Mouse (Mus musculus) heart, adult 2 months (tissue): ENCODE results near the gene Gm30191.

Experiments used
- CTCF ChIP-seq: fragments of 200-600 bp; IDR thresholded peaks from 2 replicates; pipeline ENCODE4 v1.8.1; 2022; ENCODE audit warnings: antibody characterized with exemption, mild to moderate bottlenecking, moderate library complexity
- EP300 ChIP-seq: fragments of 200-500 bp; IDR thresholded peaks from 2 replicates; pipeline ENCODE4 v1.6.1; 2011; ENCODE audit warnings: low read depth, low read length, control low read depth; ENCODE audit not compliant: insufficient read depth
- POLR2A ChIP-seq: fragments of 200-500 bp; IDR thresholded peaks from 2 replicates; pipeline ENCODE4 v1.6.1; 2011; ENCODE audit warnings: mild to moderate bottlenecking, low read depth, low read length, control low read depth; ENCODE audit not compliant: insufficient read depth

DNA sequence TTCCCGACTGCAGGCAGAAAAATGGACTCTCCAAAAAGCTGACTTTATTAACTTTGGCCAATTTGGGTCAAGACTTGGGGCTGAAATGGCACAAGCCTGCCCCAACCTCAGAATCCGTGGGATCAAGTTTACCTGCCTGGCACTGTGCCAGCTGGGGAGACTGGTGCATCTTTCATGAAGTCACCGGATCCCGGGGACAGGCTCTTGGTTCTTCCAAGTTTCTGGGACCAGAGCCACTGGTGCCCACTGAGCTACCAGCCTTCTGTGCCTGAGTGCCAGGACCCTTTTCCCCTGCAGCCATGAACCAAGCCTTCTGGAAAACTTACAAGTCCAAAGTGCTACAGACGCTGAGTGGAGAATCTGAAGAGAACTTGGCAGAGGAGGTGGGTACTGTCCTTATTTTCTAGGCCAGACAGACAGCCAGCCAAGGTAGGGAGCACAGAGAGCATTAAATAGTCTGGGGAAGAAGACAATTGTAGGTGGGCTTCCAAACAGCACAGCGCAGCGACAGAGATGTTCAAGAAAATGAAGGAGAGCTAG, at the start of gene Gm30191:
- no peak for TF ChIP-seq CTCF
- no peak for TF ChIP-seq EP300
- TF ChIP-seq POLR2A: no peak
